Mouse (Mus musculus) intestine, embryonic 15.5 days (tissue): ENCODE results near the gene Cdr2l. TPM values are rescaled to one million over a fixed set of nuclear protein-coding genes. Genes with fewer than 3 reads are reported as not detected.

Source experiments
- ATAC-seq: fragments of 200-750 bp; cut with Nextera tagmentation; 2 replicates; pipeline ENCODE4 v1.8.0; 2017; ENCODE audit warnings: moderate TSS enrichment, moderate library complexity
- H3K27ac ChIP-seq: fragments of 300-500 bp; sonication (generic); 2 replicates; pipeline ENCODE4 v1.5.1; 2015; ENCODE audit warnings: mild to moderate bottlenecking, inconsistent platforms
- H3K27me3 ChIP-seq: fragments of 300-500 bp; sonication (generic); replicated peaks from 2 replicates; pipeline ENCODE4 v1.6.1; 2015; ENCODE audit warnings: inconsistent platforms
- H3K36me3 ChIP-seq: fragments of 300-500 bp; sonication (generic); 2 replicates; pipeline ENCODE4 v1.6.1; 2015; ENCODE audit warnings: inconsistent platforms
- H3K4me1 ChIP-seq: fragments of 300-500 bp; sonication (generic); replicated peaks from 2 replicates; pipeline ENCODE4 v1.6.1; 2015; ENCODE audit warnings: inconsistent platforms
- H3K4me2 ChIP-seq: fragments of 300-500 bp; sonication (generic); replicated peaks from 2 replicates; pipeline ENCODE4 v1.6.1; 2015; ENCODE audit warnings: mild to moderate bottlenecking, inconsistent platforms
- H3K4me3 ChIP-seq: fragments of 300-500 bp; sonication (generic); replicated peaks from 2 replicates; pipeline ENCODE4 v1.5.1; 2015; ENCODE audit warnings: inconsistent platforms
- H3K9ac ChIP-seq: fragments of 300-500 bp; sonication (generic); 2 replicates; pipeline ENCODE4 v1.6.1; 2015; ENCODE audit warnings: inconsistent platforms
- H3K9me3 ChIP-seq: fragments of 300-500 bp; sonication (generic); 2 replicates; pipeline ENCODE4 v1.6.1; 2016; ENCODE audit warnings: inconsistent platforms
- WGBS: fragments of 180-500 bp; shearing (Covaris S2); methylation state at CpG from one replicate; pipeline ENCODE4 v1.1.7; 2015; 5-methylcytosine and 5-hydroxymethylcytosine counted together
- polyA plus RNA-seq: library from polyadenylated mRNA; unstranded; fragments of >200 nt; fragmentation: Nextera tagmentation; extraction: Ambion mirVana; gene quantifications from 2 replicates; pipeline ENCODE4 v1.2.1, GENCODE M21; 2015

Cdr2l gene
- polyA plus RNA-seq, 1 experiment from 2014 or later, result 7.5 TPM

DNA sequence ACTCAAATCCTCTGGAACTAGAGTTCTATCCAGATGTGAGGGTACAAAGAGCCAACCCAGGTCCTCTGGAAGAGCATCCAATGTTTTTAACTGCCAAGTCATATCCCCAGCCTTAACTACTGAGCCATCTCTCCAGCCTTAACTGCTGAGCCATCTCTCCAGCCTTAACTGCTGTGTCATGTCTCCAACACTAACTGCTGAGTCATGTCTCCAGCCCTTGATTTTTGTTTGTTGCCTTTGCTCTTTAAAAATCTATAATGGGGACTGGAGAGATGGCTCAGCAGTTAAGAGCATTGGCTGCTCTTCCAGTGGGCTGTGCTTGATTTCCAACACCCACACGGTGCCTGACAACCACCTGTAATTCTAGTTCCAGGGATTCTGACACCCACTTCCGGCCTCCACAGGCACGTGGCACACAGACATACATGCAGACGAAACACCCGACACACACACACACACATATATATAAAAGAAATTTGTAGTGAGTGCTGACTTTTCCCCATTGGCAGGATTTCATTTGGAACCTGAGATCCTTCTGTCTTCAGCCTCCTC lies 55.9 kb downstream of the Cdr2l start:
- Histone ChIP-seq H3K4me2 (no peak overlapping the region), H3K27me3 (no peaks in the 10 kb centered on the region), H3K4me3 (no peak overlapping the region), H3K9ac (no peak overlapping the region), H3K9me3 (no peaks in the 10 kb centered on the region), H3K4me1 (peaks cover 11% of the 10 kb centered on the region), H3K36me3 (no peaks in the 10 kb centered on the region), H3K27ac (no peak overlapping the region)
- no peak for ATAC-seq
- 68% methylated on average over 5 of the region's 5 CpGs for WGBS

DNA sequence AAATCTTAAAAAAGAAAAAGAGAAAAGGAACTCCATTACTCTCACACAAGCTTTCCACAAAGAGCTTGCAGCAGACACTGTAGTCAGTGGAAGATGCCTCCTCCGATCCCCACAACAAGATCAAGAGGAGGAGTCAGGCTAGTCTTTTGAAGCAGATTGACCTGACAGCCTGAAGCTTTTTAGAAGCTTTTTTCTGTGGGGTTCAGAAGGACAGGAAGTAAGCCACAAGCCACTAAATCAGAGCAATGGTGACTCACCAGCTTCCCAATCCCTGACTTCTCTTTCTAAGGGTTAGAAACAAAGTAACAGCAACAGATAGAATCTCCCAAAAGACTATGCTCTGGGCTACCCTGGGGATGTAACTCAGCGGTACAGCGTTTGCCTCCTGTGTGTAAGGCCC lies 57.6 kb downstream of the Cdr2l start:
- Histone ChIP-seq H3K4me1 (peaks cover 11% of the 10 kb centered on the region), H3K9ac (no peak overlapping the region), H3K4me3 (no peak overlapping the region), H3K27me3 (no peaks in the 10 kb centered on the region), H3K9me3 (no peaks in the 10 kb centered on the region), H3K36me3 (no peaks in the 10 kb centered on the region), H3K4me2 (no peak overlapping the region), H3K27ac (no peak overlapping the region)
- no peak for ATAC-seq
- 81% methylated on average over 3 of the region's 3 CpGs for WGBS

DNA sequence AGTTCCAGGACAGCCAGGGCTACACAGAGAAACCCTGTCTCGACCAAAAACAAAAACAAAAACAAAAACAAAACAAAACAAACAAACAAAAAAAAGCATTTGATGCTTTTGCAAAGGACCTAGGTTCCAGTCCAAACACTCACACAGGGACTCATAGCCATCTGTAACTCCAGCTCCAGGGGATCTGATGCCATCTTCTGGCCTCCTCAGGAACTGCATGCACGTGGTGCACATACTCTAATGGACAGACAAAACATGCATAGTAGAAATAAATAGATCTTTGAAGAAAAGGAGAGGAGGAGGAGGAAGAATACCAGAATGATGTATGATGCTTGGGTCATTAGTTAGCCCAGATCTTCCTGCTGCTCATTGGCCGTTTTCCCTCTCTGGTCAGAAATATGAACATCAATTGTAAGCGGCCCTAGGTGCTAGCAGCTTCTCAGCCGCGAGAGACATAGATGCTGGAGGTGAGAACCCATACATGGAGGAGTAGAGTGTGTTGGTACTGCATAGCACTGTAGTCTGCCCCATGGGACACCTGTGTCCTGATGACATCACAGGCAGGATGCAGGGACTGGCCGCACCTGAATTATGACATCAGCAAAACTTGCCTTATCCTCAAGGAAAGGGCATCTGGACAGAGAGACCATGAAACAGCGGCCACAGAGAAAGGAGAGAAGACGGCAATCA lies 58.3 kb downstream of the Cdr2l start, which contains the start of gene Trim80:
Gene Trim80 (plus strand): TSS at position 640 of the 690 bp plus-strand sequence.
- peaks cover 11% of the 10 kb centered on the region for H3K4me1 ChIP-seq
- H3K36me3 ChIP-seq, result no peaks in the 10 kb centered on the region
- H3K4me3 ChIP-seq, result no peak within 1 kb of the TSS
- H3K27me3 ChIP-seq, result no peaks in the 10 kb centered on the region
- H3K9me3 ChIP-seq, result no peaks in the 10 kb centered on the region
- no peak within 1 kb of the TSS for H3K27ac ChIP-seq
- H3K4me2 ChIP-seq, result no peak within 1 kb of the TSS
- H3K9ac ChIP-seq, result no peak within 1 kb of the TSS
- ATAC-seq, result no peak
- 92% methylated on average over 9 of the region's 9 CpGs for WGBS

DNA sequence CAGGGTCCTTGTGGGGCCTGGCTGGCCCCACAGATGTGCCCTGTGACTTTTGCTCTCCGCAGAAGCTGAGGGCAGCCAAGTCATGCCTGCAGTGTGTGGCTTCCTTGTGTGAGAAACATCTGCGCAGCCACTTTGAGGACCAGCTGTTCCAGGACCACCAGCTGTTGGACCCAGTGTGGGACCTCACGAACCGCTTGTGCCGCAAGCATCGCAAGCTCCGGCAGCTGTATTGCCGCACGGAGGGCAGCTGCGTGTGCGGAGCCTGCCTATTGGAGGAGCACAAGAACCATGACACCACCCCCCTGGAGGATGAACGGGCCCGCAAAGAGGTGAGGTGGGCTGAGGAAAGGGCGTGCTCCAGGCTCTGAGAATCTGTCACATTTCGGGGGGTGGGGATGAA lies 59.7 kb downstream of the Cdr2l start:
- H3K4me2 ChIP-seq, result no peak overlapping the region
- no peak overlapping the region for H3K27ac ChIP-seq
- no peaks in the 10 kb centered on the region for H3K9me3 ChIP-seq
- WGBS, result 53% methylated on average over 15 of the region's 15 CpGs
- no peak for ATAC-seq
- no peaks in the 10 kb centered on the region for H3K27me3 ChIP-seq
- H3K4me3 ChIP-seq, result no peak overlapping the region
- no peaks in the 10 kb centered on the region for H3K36me3 ChIP-seq
- H3K9ac ChIP-seq, result no peak overlapping the region
- H3K4me1 ChIP-seq, result 0 out of 2 replicates have a peak, but pooled peaks cover under 1% of the 10 kb centered on the region

Other genes with a start within 250 kb of the Cdr2l start
- 0.85 and 1.2 TPM in 2 replicates for gene Cd300lf, start 247.9 kb upstream of the Cdr2l start, polyA plus RNA-seq
- gene Slc9a3r1, start 218.6 kb upstream of the Cdr2l start, polyA plus RNA-seq, result 252 and 270 TPM in 2 replicates
- 9.3 and 12.2 TPM in 2 replicates for gene Tmem104, start 194.4 kb upstream of the Cdr2l start, polyA plus RNA-seq
- gene Nat9, start 194.1 kb upstream of the Cdr2l start, polyA plus RNA-seq, result 20.5 and 20.6 TPM in 2 replicates
- gene Grin2c, start 114.7 kb upstream of the Cdr2l start, polyA plus RNA-seq, result 0.05 and 0.09 TPM in 2 replicates
- gene Fdxr, start 104.9 kb upstream of the Cdr2l start, polyA plus RNA-seq, result 17.2 and 20.8 TPM in 2 replicates
- gene Fads6, start 84.3 kb upstream of the Cdr2l start, polyA plus RNA-seq, result 1.5 and 1.7 TPM in 2 replicates
- gene Otop2, start 74.8 kb upstream of the Cdr2l start, polyA plus RNA-seq, result not detected in 2 replicates
- gene Ush1g, start 59.9 kb upstream of the Cdr2l start, polyA plus RNA-seq, result 0.08 TPM in 1 of 2 replicates, not detected in the other
- 0.77 and 1.2 TPM in 2 replicates for gene Otop3, start 47.2 kb upstream of the Cdr2l start, polyA plus RNA-seq
- gene Hid1, start 14.2 kb upstream of the Cdr2l start, polyA plus RNA-seq, result 17.1 and 22.7 TPM in 2 replicates
- 187 and 197 TPM in 2 replicates for gene Mrpl58, start 21.8 kb downstream of the Cdr2l start, polyA plus RNA-seq
- gene Atp5h, start 38.0 kb downstream of the Cdr2l start, polyA plus RNA-seq, result 989 and 991 TPM in 2 replicates
- 12.1 and 13.5 TPM in 2 replicates for gene Kctd2, start 38.2 kb downstream of the Cdr2l start, polyA plus RNA-seq
- 0.49 and 0.66 TPM in 2 replicates for gene Trim80, start 58.6 kb downstream of the Cdr2l start, polyA plus RNA-seq
- 2.8 and 3.7 TPM in 2 replicates for gene Slc16a5, start 80.6 kb downstream of the Cdr2l start, polyA plus RNA-seq
- gene Armc7, start 93.8 kb downstream of the Cdr2l start, polyA plus RNA-seq, result 6.6 and 8.0 TPM in 2 replicates
- gene Nt5c, start 109.9 kb downstream of the Cdr2l start, polyA plus RNA-seq, result 143 and 148 TPM in 2 replicates
- gene Jpt1, start 132.5 kb downstream of the Cdr2l start, polyA plus RNA-seq, result 493 and 505 TPM in 2 replicates
- 766 and 860 TPM in 2 replicates for gene Sumo2, start 154.4 kb downstream of the Cdr2l start, polyA plus RNA-seq
- gene Nup85, start 182.5 kb downstream of the Cdr2l start, polyA plus RNA-seq, result 150 and 155 TPM in 2 replicates
- 89.5 and 98.3 TPM in 2 replicates for gene Mrps7, start 222.0 kb downstream of the Cdr2l start, polyA plus RNA-seq
- 18.3 and 18.6 TPM in 2 replicates for gene Gga3, start 222.1 kb downstream of the Cdr2l start, polyA plus RNA-seq
- 30.0 and 34.6 TPM in 2 replicates for gene Mif4gd, start 231.1 kb downstream of the Cdr2l start, polyA plus RNA-seq
- 24.7 and 25.4 TPM in 2 replicates for gene Slc25a19, start 246.4 kb downstream of the Cdr2l start, polyA plus RNA-seq